Mouse (Mus musculus) kidney, postnatal 10 days (tissue): ENCODE data around the gene Cpn1.
A peak's percentile ranks its signal among the peaks of the same experiment; 100 is the strongest.
"Not testable (repeated sequence)": the region's sequence is repeated elsewhere in the genome, so short reads cannot be mapped to it uniquely, and the experiment has no call there.

Source experiments
- DNase-seq: peaks from one replicate; pipeline ENCODE4 v3.0.0; 2021; ENCODE audit warnings: mixed read lengths

Gene Cpn1

DNA sequence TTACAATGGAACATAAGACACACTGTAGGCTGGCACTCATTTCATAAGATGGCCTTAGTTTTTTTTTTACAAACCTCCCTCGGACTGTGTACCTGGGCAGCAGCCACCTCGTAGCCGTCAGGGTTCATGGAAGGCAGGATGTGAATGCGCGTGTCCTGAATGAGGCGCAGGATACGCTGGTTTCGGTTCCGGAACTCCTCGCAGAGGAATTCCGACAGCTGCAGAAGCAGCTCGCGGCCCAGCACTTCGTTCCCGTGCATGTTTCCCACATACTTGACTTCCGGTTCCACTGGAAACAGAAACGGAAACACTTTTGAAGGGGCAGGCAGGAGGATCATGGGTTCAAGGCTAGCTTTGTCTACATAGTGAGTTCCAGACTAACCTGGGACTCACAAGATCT, 5.6 kb downstream of the Cpn1 start:
- DNase-seq: no peak

DNA sequence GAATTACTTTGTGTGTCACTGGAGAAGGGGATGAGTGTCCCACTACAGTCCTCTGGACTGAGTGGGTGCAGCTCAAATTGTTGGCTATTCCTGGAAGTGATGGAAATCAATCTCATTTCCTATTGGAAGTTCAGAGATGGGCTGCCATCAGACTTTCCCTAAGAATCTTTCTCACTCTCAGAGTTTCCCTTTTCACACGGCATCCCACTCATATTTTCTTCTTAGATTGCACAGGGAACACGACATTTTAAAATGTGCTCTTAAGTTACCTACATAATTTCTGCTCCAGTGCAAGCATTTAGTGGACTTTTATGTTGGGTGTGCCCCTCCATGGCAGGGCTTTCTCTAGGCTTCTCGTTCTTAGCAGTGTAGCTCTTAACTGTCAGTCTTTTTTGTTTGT, 8.6 kb downstream of the Cpn1 start:
- no peak for DNase-seq

DNA sequence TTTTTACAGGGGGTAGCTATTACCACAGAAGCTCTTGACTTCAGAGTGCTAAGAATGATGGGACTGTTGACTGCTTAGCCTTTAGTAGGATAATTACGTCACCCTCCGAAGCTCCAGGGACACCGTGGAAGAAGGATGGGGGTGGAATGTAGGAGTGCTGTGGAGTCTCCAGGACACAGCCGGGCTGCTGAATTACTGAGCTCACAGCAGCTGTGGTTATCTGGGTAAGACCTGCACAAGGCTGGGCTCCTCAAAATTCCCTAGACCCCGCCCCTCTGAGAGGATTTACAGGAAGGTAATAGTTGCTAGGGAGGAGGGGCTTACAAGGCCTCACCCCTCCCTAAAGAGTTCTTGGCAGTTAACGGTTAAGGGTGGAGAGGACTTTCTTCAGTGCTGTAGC, 9.7 kb downstream of the Cpn1 start:
- no peak for DNase-seq

GRCm38 (mm10) chr19:43974221-43974620, 12.1 kb downstream of the Cpn1 start:
- DNase-seq: no peak

DNA sequence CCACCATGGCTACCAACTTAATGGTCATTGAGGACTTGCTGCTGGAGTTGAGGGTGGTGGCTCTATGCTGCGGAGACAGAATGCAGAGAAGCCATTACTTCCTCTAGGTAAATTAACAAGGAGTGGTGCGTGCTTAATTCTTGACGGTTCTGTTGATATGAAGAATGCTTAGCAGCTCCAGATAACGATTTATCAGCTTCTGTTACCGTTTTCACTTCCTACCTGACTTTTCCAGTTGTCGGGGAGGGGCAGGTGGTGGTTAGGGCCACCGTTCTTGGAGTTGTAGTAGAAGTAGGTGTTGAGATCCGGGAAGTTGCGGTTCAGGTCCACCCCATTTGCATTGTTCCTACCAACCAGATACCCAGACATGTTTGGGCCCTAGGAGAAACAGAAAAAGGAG, 12.6 kb downstream of the Cpn1 start:
- DNase-seq: no peak

DNA sequence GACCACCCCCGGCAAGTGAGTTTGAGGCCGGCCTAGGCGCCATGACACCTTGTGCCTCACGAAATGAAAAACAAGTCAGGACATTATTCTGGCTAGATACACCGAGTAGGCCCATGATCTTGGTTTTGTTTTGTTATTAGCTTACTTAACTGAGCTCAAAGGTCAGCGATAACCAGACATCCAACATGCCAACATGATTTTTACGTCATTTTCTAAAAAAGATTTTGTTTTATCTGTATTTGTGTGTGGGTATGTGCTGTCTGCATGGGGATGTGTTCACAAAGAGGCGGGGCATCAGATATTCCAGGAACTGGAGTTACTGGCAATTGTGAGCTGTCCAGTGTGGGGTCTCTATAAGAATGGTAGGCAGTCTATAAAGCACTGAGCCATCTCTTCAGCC, 14.2 kb downstream of the Cpn1 start:
- no peak for DNase-seq

- no peak for DNase-seq
Observed at GRCm38 (mm10) chr19:43968436-43969026, 17.8 kb downstream of the Cpn1 start.

- no peak for DNase-seq
Observed at GRCm38 (mm10) chr19:43966481-43966880, 19.9 kb downstream of the Cpn1 start.

GRCm38 (mm10) chr19:43965496-43966085, 20.8 kb downstream of the Cpn1 start:
- no peak for DNase-seq

- no peak for DNase-seq
Observed at GRCm38 (mm10) chr19:43962795-43963194, 23.6 kb downstream of the Cpn1 start.

GRCm38 (mm10) chr19:43961185-43961584, 25.2 kb downstream of the Cpn1 start:
- DNase-seq: no peak

GRCm38 (mm10) chr19:43960014-43960413, 26.3 kb downstream of the Cpn1 start:
- no peak for DNase-seq

GRCm38 (mm10) chr19:43959162-43959561, 27.2 kb downstream of the Cpn1 start:
- DNase-seq: peak; percentile 86

- DNase-seq: no peak
Observed at GRCm38 (mm10) chr19:43957881-43958280, 28.5 kb downstream of the Cpn1 start.

GRCm38 (mm10) chr19:43957402-43957801, 29.0 kb downstream of the Cpn1 start:
- DNase-seq: no peak

- DNase-seq: no peak
Observed at GRCm38 (mm10) chr19:43955266-43955665, 31.1 kb downstream of the Cpn1 start.

GRCm38 (mm10) chr19:43954864-43955263, 31.5 kb downstream of the Cpn1 start:
- no peak for DNase-seq

DNA sequence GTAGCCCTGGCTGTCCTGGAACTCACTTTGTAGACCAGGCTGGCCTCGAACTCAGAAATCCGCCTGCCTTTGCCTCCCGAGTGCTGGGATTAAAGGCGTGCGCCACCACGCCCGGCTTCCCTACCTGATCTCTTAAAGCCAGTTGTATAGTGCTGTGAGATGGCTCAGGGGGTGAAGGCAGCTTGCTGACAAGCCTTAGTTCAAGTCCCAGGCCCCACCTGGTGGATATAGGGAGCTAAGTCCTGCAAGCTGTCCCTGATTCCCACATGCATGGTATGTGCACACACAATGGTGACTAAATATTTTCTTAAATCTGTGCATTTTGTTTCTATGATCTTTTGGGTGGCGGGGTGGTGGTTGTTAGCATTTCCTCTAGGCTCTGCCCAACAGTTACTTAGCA, 33.4 kb downstream of the Cpn1 start:
- DNase-seq: not testable (repeated sequence)

GRCm38 (mm10) chr19:43949111-43949810, 37.1 kb downstream of the Cpn1 start:
- no peak for DNase-seq

DNA sequence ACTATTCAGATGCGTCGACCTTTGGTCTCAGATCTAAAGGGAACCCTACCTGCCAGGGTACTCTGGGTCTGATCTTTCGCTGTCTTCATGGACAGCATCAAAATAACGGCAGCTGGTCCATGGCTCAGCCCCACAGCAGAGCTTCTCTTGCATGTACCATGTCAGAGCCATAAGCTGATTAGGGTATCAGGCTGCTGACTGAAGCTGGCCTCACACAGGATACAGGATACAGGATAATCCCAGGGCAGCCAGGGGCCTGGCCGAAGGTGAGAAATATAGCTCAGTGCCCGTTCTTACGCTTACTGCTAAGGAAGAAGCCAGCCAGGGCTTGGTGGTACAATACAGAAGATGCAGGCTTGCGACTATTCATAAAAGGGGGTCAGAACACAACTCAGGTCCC, 41.8 kb downstream of the Cpn1 start:
- no peak for DNase-seq

GRCm38 (mm10) chr19:43943076-43943475, 43.3 kb downstream of the Cpn1 start:
- DNase-seq: no peak

GRCm38 (mm10) chr19:43939769-43940689, 46.3 kb downstream of the Cpn1 start, which contains the start of gene Dnmbp:
Dnmbp (minus strand) TSS chr19:43940191.
- DNase-seq: peak; percentile 94

- DNase-seq: no peak
Observed at GRCm38 (mm10) chr19:43939171-43939768, 47.1 kb downstream of the Cpn1 start.
